Mouse (Mus musculus) liver (tissue): ENCODE measurements at regions not wholly inside any gene's neighbourhood (a gene's known extent, or its start where the extent isn't known, plus 50 kb on each side); places are given as distances from the start of the nearest gene placed in this dataset.

Experiments
- DNase-seq: peaks from one replicate; pipeline ENCODE4 v3.0.0-alpha.2; 2020; ENCODE audit warnings: mixed read lengths

- no peak for DNase-seq
Measured at GRCm38 (mm10) chr6:116901816-116902215, 185.1 kb upstream of the Tmem72 start.

- no peak for DNase-seq
Measured at GRCm38 (mm10) chr6:116902371-116902770, 185.7 kb upstream of the Tmem72 start.

- DNase-seq: no peak
Measured at GRCm38 (mm10) chr6:116906426-116907172, 189.9 kb upstream of the Tmem72 start.

- no peak for DNase-seq
Measured at GRCm38 (mm10) chr6:116910607-116911006, 193.9 kb upstream of the Tmem72 start.

- no peak for DNase-seq
Measured at GRCm38 (mm10) chr6:116912161-116912560, 195.4 kb upstream of the Tmem72 start.

- no peak for DNase-seq
Measured at GRCm38 (mm10) chr6:116914073-116914472, 197.4 kb upstream of the Tmem72 start.

GRCm38 (mm10) chr6:116935024-116935423 is 218.3 kb upstream of the Tmem72 start:
- no peak for DNase-seq

GRCm38 (mm10) chr6:116941576-116941975 is 224.9 kb upstream of the Tmem72 start:
- no peak for DNase-seq

GRCm38 (mm10) chr6:116942696-116943095 is 225.6 kb upstream of the Cxcl12 start:
- no peak for DNase-seq

- DNase-seq: no peak
Measured at GRCm38 (mm10) chr6:116946083-116946732, 222.1 kb upstream of the Cxcl12 start.

- DNase-seq: no peak
Measured at GRCm38 (mm10) chr6:116959611-116960010, 208.7 kb upstream of the Cxcl12 start.

- no peak for DNase-seq
Measured at GRCm38 (mm10) chr6:116960641-116961040, 207.7 kb upstream of the Cxcl12 start.

- DNase-seq: no peak
Measured at GRCm38 (mm10) chr6:116966436-116966835, 201.9 kb upstream of the Cxcl12 start.

- no peak for DNase-seq
Measured at GRCm38 (mm10) chr6:116969381-116969910, 198.9 kb upstream of the Cxcl12 start.

GRCm38 (mm10) chr6:116974841-116975240 is 193.5 kb upstream of the Cxcl12 start:
- no peak for DNase-seq

- DNase-seq: no peak
Measured at GRCm38 (mm10) chr6:116980349-116980995, 187.9 kb upstream of the Cxcl12 start.

GRCm38 (mm10) chr6:116985147-116985737 is 183.1 kb upstream of the Cxcl12 start:
- no peak for DNase-seq

- DNase-seq: no peak
Measured at GRCm38 (mm10) chr6:116986266-116987000, 181.9 kb upstream of the Cxcl12 start.

- no peak for DNase-seq
Measured at GRCm38 (mm10) chr6:116987243-116987642, 181.1 kb upstream of the Cxcl12 start.

- no peak for DNase-seq
Measured at GRCm38 (mm10) chr6:116998948-116999682, 169.2 kb upstream of the Cxcl12 start.

- no peak for DNase-seq
Measured at GRCm38 (mm10) chr6:116999940-117000339, 168.4 kb upstream of the Cxcl12 start.
